Mouse (Mus musculus) heart, embryonic 14.5 days (tissue): Measurements from ENCODE around the gene Rint1. TPM values are rescaled to one million over a fixed set of nuclear protein-coding genes. Genes with fewer than 3 reads are reported as not detected.

Experiments
- ATAC-seq: fragments of 200-750 bp; cut with Nextera tagmentation; 2 replicates; pipeline ENCODE4 v1.8.0; 2017; ENCODE audit warnings: low read depth, moderate TSS enrichment; ENCODE audit not compliant: insufficient number of reproducible peaks, insufficient read depth, low FRiP score
- H3K27ac ChIP-seq, 2 experiments: fragments of 200-500 bp in 1 of 2; fragments of 300-500 bp in 1 of 2; sonication (generic) in 1 of 2; replicated peaks in 1 of 2; 2 replicates each; pipeline ENCODE4 v1.5.1; 2012 to 2014; ENCODE audit warnings: low read depth in 2 of 2, low read length in 2 of 2, control low read depth in 1 of 2, mild to moderate bottlenecking in 1 of 2, mixed read lengths in 1 of 2; ENCODE audit not compliant: control insufficient read depth in 1 of 2, insufficient read depth in 1 of 2
- H3K27me3 ChIP-seq: fragments of 300-500 bp; sonication (generic); 2 replicates; pipeline ENCODE4 v1.6.1; 2014; ENCODE audit warnings: mild to moderate bottlenecking, low read length, control low read depth; ENCODE audit not compliant: control insufficient read depth, insufficient read depth
- H3K36me3 ChIP-seq: fragments of 300-500 bp; sonication (generic); 2 replicates; pipeline ENCODE4 v1.6.1; 2014; ENCODE audit warnings: mild to moderate bottlenecking, control low read depth, low read length, mixed read lengths; ENCODE audit not compliant: control insufficient read depth, insufficient read depth
- H3K4me1 ChIP-seq, 2 experiments: fragments of 200-500 bp in 1 of 2; fragments of 300-500 bp in 1 of 2; sonication (generic) in 1 of 2; 2 replicates each; pipeline ENCODE4 v1.6.1; 2012 to 2014; ENCODE audit warnings: low read length in 2 of 2, control low read depth in 1 of 2, mixed read lengths in 1 of 2; ENCODE audit not compliant: control insufficient read depth in 2 of 2, insufficient read depth in 2 of 2
- H3K4me2 ChIP-seq: fragments of 300-500 bp; sonication (generic); 2 replicates; pipeline ENCODE4 v1.6.1; 2014; ENCODE audit warnings: mild to moderate bottlenecking, low read length
- H3K4me3 ChIP-seq, 2 experiments: fragments of 200-500 bp in 1 of 2; fragments of 300-500 bp in 1 of 2; sonication (generic) in 1 of 2; 2 replicates each; pipeline ENCODE4 v1.5.1; 2012 to 2014; ENCODE audit warnings: low read length in 2 of 2, mild to moderate bottlenecking in 2 of 2, control low read depth in 1 of 2, low read depth in 1 of 2, moderate library complexity in 1 of 2; ENCODE audit not compliant: control insufficient read depth in 1 of 2, insufficient read depth in 1 of 2
- H3K9ac ChIP-seq: fragments of 300-500 bp; sonication (generic); 2 replicates; pipeline ENCODE4 v1.6.1; 2014; ENCODE audit warnings: mild to moderate bottlenecking, low read length
- H3K9me3 ChIP-seq: fragments of 300-500 bp; sonication (generic); 2 replicates; pipeline ENCODE4 v1.6.1; 2016; ENCODE audit warnings: low read length, control low read depth; ENCODE audit not compliant: control insufficient read depth
- WGBS: fragments of 180-500 bp; shearing (Covaris S2); extraction: QIAGEN DNeasy Blood & Tissue Kit; methylation state at CpG from one replicate; pipeline ENCODE4 v1.1.7; 2014; 5-methylcytosine and 5-hydroxymethylcytosine counted together
- polyA plus RNA-seq: library from polyadenylated mRNA; unstranded; fragments of >200 nt; fragmentation: Nextera tagmentation; extraction: Ambion mirVana; gene quantifications from 2 replicates; pipeline ENCODE4 v1.2.1, GENCODE M21; 2014

Gene Rint1
- polyA plus RNA-seq, 1 experiment from 2014 or later: 28.9 TPM

DNA sequence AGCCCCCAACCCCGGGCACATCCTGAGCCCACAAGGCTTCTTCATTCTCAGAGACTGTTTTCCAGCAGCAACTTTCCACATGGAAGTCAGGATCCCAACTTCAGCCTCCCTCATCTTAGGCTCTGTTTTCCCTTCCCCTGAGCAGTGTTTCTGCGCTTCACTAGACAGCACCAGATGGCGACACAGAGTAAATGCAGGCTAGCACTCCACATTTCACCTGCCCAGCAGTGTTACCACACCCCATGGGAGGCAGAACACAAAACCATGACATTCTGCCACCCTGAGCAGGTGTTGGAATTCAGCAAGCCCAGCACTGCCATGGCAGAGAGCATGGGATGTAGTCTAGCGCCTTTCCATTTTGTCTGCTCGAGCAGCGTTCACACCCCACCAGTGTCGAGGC is 71.1 kb downstream of the Rint1 start:
- Histone ChIP-seq H3K27me3 (no peaks in the 10 kb centered on the region), H3K4me2 (no peak overlapping the region), H3K27ac (no peak overlapping the region), H3K9me3 (no peaks in the 10 kb centered on the region), H3K4me3 (no peak overlapping the region), H3K9ac (no peak overlapping the region), H3K36me3 (peaks cover 54% of the 10 kb centered on the region), H3K4me1 (peaks cover 3 to 9% of the 10 kb centered on the region in 2 experiments)
- ATAC-seq: no peak
- 75% methylated on average over 7 of the region's 7 CpGs for WGBS

DNA sequence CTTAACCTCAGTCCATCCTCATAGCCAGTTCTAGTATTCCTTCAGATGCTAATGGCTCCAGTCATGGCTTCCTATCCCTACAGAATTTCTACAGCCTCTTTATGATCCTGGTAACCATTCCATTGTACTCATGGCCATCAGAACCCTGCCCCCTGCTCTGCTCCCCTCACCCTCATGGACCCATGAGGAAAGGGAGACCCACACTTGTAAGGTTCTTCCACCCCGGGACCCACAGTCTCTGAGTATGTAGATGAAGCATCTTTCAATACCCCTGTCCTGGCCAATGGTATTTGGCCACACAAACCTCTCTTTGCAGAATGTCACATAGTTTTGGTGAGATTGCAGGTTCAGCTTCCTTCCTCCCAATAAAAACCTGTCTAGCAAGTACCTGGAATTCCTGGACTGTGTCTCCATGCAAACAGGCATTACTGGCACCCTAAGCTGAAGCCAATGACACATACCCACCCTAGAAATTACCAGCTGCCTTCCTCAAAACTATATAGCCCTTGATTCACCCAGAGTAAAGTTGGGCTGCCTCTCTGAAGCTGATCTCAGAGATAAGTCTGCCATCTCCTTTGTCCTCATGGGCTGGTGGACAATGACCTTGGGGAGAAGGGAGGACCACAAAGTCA is 71.7 kb downstream of the Rint1 start:
- H3K36me3 ChIP-seq: peaks cover 48% of the 10 kb centered on the region

DNA sequence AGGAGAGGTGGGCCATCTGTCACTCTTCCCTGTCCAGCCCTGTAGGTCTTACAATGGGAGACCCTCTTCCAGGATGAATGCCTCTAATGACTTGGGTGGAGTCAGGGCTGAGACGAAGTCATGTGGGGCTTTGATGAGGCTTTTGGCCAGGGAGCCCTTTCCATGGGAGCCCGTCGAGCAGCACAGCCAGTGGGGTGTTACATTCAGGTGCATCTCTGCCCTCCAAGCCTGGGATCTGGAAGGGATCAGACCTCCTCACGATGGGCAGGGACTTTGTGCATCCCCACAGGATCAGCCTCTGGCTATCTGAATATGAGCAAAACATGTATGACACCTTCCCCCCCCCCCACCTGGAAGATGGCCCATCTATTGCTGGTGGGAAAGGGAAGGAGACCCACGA is 72.4 kb downstream of the Rint1 start:
- H3K27ac ChIP-seq: no peak overlapping the region
- H3K4me3 ChIP-seq: no peak overlapping the region
- no peaks in the 10 kb centered on the region for H3K9me3 ChIP-seq
- WGBS: 81% methylated on average over 5 of the region's 5 CpGs
- H3K9ac ChIP-seq: no peak overlapping the region
- no peak for ATAC-seq
- peaks cover 41% of the 10 kb centered on the region for H3K36me3 ChIP-seq
- no peak overlapping the region for H3K4me2 ChIP-seq
- H3K4me1 ChIP-seq: peaks cover 13 to 20% of the 10 kb centered on the region in 2 experiments
- H3K27me3 ChIP-seq: no peaks in the 10 kb centered on the region

More for the DNA sequence above, 71.7 kb downstream of the Rint1 start:
- Histone ChIP-seq H3K4me3 (no peak overlapping the region), H3K9me3 (no peaks in the 10 kb centered on the region), H3K27me3 (no peaks in the 10 kb centered on the region), H3K4me2 (no peak overlapping the region), H3K4me1 (peaks cover 6 to 14% of the 10 kb centered on the region in 2 experiments), H3K27ac (no peak overlapping the region), H3K9ac (no peak overlapping the region)
- no peak for ATAC-seq
- WGBS: 96% methylated on average over 1 of the region's 1 CpGs

DNA sequence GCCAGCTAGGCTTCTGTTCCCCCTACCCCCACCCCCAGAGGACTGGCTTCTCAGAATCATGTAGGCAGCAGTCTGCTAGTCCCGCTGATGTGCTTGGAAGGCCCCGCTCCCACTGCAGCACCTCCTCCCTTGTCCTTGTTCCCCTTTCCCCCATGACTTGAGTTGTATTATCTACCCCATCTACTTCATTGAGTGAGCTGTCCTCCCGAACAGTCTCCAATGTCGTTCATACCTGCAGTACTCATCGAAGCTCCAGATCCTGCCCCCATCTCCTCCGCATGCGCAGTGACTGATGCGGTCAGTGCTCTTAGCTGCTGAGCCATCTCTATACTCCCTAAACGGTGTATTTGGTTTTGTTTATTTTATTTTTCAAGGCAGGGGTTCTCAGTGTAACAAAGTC is 74.2 kb downstream of the Rint1 start:
- H3K4me3 ChIP-seq: no peak overlapping the region
- peaks cover 13 to 20% of the 10 kb centered on the region in 2 experiments for H3K4me1 ChIP-seq
- no peaks in the 10 kb centered on the region for H3K27me3 ChIP-seq
- no peak overlapping the region for H3K27ac ChIP-seq
- WGBS: 88% methylated on average over 9 of the region's 9 CpGs
- H3K9me3 ChIP-seq: no peaks in the 10 kb centered on the region
- no peak overlapping the region for H3K9ac ChIP-seq
- H3K36me3 ChIP-seq: peaks cover 23% of the 10 kb centered on the region
- no peak for ATAC-seq
- no peak overlapping the region for H3K4me2 ChIP-seq

DNA sequence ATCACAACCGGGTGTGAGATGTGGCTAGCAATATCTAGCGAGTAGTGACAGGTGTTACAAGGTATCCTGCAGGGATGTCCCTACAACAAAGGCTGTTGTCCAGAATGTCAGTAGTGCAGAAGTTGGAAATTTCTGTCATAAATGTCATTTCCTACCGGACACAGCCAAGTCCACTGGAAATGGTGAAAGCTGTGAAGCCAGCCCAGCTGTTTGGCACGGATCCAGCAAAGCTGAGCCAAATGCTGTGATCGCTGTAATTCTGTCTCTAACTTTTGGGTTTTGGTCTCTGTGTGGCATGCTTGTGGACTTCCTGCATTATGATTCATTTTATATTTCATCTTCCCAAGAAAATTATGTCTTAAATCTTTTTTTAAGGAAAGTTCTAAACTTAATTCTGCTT is 74.8 kb downstream of the Rint1 start:
- Histone ChIP-seq H3K4me2 (no peak overlapping the region), H3K4me3 (no peak overlapping the region)
- no peak for ATAC-seq

DNA sequence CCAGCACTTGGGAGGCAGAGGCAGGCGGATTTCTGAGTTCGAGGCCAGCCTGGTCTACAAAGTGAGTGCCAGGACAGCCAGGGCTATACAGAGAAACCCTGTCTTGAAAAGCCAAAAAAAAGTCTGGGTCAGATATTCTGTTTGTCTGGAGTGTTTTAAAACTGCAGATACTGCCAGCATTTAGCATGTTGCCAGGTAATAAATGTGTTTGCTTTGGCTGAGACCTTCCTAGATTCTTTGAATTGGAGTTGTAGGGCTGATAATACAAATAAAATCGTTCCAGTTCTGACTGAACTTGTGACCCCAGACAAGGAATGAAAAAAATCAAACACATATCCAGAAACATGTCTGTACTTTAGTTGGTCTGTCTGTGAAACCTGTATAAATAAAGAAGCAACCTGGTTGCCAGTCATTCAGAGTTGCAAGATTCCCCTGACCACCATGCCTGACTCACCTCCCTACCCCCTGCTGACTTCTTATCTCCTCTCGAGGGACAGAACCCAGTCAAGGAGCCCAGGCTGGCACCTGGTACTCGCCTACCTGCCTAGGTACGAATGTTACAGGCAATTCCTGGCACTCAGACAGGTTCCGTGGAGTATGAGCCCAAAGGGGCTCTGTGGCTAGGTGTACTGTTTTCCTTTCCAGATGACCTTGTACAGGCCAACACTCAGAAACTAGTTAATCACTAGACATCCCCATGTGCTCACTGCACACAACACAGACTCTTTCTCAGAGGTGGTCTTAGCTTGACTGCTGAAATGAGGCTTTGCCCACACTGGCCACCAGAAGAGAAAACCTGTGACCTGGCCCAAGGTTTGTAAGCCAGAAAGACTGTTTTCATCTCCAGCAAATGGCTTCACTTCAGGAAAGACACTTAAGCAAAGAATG is 75.9 kb downstream of the Rint1 start:
- Histone ChIP-seq H3K4me1 (peaks cover 13 to 20% of the 10 kb centered on the region in 2 experiments), H3K4me3 (no peak overlapping the region), H3K9me3 (no peaks in the 10 kb centered on the region), H3K36me3 (peaks cover 7% of the 10 kb centered on the region; the same call in 1 of the 2 replicates), H3K27ac (peak overlapping the region; percentile 35 to 61; a peak in 3 of 4 replicates), H3K27me3 (no peaks in the 10 kb centered on the region), H3K4me2 (no peak overlapping the region), H3K9ac (no peak overlapping the region)
- ATAC-seq: no peak
- 70% methylated on average over 7 of the region's 7 CpGs for WGBS

More for the DNA sequence above, 74.8 kb downstream of the Rint1 start:
- Histone ChIP-seq H3K4me1 (peaks cover 13 to 20% of the 10 kb centered on the region in 2 experiments), H3K9ac (no peak overlapping the region), H3K27me3 (no peaks in the 10 kb centered on the region), H3K9me3 (no peaks in the 10 kb centered on the region), H3K36me3 (peaks cover 17% of the 10 kb centered on the region), H3K27ac (no peak overlapping the region; a peak in 1 of 4 replicates)
- WGBS: 64% methylated on average over 5 of the region's 5 CpGs

DNA sequence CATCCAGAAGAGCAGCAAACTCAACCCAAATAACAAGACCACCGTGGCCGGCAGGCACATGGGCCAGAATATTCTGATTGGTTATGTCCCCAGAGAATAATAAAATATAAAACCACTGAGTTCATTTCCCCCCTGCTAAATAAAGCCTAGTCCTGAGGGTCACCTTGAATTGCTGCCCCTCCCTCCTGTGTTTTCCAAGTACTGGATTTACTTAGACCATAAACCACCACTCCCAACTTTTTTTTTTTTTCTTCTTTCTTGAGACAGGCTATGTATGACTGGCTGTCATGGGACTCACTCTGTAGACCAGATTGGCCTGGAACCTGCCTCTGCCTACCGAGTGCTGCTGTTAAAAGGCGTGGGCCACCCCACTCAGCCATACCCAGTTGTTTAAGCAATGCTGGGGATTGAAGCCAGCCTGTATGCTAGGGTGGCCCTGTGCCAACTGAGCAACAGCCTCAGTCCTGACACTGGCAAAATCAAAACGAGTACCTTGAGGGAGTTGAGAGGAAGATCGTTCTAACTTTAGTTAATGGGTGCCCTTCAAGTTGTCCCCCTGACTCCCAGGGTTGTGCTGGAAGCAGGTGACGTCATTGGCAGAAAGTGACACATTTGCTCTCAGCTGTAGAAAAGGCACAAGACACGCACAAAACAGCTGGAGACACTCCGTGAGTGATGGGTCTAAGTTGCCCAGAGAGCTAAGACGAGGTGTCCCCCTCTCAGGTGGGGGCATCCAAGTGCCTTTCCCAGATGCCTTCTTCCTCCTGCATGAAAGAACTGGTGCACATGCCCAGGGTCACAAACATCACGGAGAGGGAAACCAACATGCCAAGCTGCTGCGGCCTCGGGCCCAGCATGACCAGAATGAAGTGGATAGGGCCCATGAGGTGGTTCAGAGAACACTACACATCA is 76.8 kb downstream of the Rint1 start:
- no peak overlapping the region for H3K4me2 ChIP-seq
- WGBS: 75% methylated on average over 13 of the region's 13 CpGs
- H3K27me3 ChIP-seq: no peaks in the 10 kb centered on the region
- no peak overlapping the region for H3K9ac ChIP-seq
- H3K9me3 ChIP-seq: no peaks in the 10 kb centered on the region
- H3K4me3 ChIP-seq: no peak overlapping the region
- H3K4me1 ChIP-seq: peaks cover 13 to 20% of the 10 kb centered on the region in 2 experiments
- peaks cover 3% of the 10 kb centered on the region; the same call in 1 of the 2 replicates for H3K36me3 ChIP-seq
- H3K27ac ChIP-seq: peak overlapping the region in 1 of 2 experiments; percentile 61; a peak in 1 of 4 replicates
- 0 out of 2 replicates have a peak, but pooled peaks have one; percentile 38 for ATAC-seq
